Mouse (Mus musculus) right cerebral cortex, postnatal 36 days (tissue): ENCODE data around the gene Rbpj.

Source experiments
- DNase-seq, 2 experiments: peaks; one replicate each; pipeline ENCODE4 v3.0.0; 2022; ENCODE audit warnings: low spot score in 2 of 2, mixed read lengths in 1 of 2

Rbpj gene

DNA sequence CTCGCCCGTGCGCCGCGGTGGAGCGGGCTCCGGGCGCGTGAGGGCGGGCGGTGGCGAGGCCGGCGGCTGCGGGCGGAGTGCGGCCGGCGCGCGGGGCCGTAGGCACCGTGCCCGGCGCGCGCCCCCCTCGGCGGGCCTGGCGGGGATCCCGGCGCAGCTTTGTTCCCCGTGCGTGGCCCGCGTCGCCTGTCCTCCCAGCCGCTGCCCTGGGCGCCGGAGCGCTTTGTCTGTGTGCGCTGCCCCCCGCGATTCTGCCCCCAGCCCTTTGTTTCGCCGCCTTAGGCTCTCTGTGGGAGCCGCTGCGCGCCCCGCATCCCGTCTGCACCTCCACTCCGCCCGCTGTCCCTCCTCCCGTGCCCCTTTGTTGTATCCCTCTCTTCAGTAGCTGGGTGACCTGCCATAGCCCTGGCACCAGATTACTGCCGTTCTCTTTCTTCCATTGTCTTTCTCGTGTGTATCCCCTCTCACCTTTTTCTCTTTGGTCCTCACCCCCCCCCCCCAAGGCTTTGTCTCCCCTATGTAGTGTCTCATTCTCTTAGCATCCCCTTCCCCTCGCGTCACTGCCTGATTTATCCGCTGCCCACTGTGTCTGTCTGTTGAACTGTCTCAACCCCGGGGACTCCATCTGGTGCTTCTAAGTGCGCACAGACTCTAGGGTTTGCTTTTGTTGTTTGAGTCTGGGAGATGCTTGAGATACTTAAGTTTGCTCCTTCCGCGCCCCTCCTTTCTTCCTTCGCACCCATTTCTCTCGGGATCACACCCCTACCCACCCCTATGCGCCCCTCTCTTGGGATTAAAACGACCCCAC, 125.1 kb downstream of the Rbpj start:
- peak in 1 of 2 experiments; percentile 14 for DNase-seq

DNA sequence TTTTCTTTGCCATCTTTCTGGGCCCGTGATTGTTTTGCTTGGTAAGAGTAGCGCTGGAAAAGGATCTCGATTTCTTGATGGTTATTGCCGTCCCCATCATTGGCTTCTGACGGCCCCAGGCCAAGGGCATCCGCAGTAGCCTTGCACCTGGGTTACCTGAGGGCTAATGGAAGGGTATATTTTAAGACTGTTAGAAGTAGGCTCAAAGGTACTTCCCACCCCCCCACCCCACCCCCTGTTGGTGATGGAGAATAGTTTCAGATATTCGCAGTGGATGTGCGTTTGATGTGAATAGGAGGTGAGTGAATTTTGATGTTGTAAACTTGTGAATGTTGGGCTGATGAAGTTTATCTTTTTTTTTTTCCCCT, 125.7 kb downstream of the Rbpj start:
- DNase-seq, result no peak

DNA sequence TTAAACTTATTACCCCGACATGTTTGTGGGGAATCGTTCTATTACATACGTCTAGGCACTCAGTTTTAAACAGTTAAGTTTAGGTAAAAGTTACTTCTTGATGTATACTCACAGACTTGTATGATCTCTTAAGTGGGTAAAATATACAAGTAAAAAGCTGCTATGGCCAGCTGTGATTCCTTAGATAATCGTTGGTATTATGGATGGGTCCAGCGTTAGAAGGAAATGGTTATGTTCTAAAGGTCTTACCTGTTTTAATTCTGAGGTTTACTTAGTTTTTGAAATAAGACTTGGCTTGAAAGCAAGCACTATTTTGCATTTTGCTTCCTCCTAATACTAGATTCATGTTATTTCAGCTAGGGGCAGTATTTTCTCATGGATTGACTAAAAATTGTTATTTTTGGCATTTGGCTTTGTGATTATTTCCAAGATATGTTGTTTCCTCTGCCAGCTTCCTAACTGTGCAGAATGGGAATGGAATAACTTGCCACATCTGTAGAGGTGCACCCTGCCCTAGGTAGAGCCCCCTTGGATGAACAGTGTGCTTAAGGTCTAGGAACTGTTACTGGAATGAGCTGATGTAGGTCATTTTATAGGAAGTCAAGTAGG, 127.2 kb downstream of the Rbpj start:
- DNase-seq, result no peak

DNA sequence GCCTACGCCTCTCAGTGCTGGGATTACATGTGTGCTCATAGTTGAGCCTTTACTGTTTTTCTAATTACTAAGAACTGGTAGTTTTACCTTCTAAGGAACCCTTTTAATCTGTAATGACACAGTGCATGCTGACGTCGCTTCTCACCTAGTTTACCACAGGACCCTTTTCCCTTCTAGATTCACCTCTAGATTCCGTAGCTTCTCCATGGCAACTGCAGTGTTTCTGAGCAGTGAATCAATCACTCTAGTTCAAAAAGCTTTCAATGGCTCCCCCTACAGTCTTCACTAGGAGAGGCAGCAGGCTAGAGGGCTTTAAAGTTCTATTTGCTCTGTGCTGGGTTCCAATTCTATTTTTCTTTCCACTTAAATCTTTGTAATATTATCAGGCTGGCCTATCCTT, 128.3 kb downstream of the Rbpj start:
- DNase-seq, result no peak

DNA sequence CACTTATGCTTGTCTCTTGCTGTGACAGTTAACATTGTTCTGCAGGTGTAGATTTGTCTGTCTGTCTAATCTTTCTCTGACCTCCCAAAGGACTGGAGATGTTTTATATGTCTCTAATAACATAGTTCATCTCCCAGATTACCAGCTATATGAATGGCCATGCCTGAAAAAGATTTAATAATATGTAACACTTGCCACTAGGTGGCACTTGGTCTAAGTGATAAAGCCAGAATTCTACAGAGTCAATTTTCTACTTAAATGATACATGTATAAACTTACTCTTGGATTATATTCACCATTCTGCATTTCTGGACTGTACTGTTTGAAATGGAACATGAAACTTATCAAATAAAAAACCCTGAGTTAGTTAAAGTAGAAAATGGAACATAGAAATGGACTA, 132.6 kb downstream of the Rbpj start:
- DNase-seq, result no peak

DNA sequence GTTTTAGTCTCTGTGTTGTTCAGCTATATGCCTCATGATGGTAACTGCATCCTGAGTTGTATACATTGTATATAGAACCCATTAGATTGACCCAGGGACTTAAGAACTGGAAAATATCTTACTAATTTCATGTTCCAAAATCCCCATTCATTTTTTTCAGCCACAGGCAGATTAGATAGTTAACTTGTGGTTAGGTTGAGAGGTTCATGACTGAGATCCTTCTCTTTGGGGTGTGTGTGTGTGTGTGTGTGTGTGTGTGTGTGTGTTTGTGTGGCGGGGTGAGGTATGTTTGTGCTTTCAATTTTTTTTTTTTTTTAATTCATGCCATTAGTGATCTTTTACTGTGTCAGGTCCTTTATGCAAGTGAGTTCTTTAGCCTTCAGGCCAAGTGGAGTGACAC, 133.2 kb downstream of the Rbpj start:
- DNase-seq, result no peak

DNA sequence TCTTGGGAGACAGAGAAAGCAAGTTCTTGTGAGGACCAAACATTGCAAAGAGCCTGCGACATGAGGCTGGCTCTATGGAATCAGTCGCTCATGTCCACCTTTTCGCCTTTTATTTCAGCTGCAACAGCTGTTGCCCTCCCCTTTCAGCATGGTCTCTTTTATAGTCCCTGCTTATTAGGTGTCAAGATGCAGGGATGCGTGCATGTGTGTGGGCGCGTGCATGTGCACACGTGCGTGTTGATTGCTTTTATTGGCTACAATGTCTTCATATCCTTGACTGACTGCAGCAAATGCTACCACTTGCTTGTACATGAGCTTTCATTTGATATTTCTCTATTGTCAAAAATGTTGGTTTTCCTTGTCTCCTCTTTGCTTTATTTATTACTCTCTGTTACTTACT, 136.2 kb downstream of the Rbpj start:
- DNase-seq, result no peak

DNA sequence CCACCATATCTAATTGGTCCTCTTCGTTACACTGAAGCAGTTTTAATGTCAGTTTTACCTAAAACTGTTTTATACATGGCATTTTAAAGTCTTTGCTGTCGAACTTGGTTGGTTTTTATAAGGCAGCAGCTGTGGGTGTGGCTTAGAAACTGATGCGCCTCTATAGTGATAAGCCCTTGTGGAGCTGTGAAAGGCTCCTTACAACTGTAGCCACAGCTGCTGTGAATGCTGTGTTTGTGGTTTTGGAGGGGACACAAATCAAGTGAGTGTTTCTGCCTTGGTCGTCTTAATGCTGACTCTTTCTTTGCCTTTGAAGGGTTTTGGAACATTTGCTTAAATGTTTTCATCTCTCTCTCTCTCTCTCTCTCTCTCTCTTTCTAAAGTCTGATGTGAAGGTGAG, 139.5 kb downstream of the Rbpj start:
- DNase-seq, result no peak

DNA sequence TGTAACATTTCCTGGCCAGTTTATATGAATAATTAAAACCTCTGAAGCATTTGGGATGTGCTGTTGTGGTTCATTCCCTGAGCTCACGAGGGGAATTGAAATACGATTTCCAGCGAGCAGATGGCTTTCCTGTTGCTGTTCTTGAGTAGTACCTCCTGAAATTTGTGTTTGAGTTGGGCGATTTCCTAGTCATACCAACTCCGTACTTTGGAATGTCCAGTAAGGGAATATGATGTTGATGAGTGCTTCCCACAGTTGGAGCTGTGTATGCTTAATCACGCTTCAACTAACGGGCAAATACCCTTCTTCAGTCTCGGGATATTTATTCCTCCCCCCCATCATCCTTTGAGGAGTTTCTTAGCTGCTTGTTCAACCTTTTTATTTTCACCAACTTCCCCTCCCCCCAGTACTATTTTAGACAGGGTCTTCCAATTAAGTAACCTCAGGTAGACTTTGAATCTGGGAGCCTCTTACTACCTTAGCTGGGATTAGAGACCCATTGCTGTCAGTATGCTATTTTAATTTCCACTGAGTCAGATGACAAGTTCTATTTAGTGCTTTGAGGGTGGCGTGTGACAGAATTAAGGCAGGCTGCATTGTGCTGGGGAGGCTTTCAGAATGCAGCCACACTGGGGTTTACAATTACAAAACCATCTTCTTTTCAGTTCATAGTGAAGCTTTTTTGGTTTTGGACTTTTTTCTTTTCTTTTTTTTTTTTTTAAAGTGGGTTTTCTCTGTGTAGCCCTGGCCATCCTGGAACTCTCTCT, 141.5 kb downstream of the Rbpj start:
- no peak for DNase-seq

DNA sequence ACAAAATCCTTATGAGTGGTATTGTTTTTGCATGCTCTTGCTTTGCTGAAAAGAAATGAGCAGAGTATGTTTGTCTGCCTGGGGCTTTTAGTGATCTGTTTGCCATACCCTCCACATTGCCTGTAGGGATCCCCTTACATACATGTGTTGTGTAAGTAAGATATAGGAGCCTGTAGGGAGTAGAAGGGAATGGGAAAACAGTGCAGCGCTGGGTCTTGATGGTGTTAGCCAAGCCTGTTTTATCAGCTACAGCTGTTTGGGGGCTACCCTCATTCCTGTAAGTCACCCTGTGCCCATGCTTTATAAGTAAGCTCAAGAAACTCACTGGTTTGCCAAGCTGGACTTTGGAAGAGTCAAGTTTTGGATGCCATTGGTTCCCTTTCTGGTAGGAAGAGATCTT, 152.9 kb downstream of the Rbpj start:
- no peak for DNase-seq

DNA sequence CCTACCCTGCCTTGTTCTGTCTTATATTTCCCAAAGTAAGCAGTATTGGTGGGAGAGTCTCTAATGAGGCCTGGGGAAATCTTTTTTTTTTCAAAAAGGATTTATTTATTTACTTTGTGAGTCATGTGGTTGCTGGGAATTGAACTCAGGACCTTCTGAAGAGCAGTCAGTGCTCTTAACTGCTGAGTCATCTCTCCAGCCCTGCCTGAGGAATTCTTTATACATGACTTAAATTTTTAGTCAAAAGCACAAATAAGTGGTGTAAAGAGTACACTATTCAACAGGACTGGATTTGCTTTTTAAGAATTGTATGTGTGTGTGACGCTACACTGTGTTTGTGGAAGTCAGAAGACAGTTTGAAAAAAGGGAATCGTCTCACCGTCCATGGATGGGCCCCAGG, 166.1 kb downstream of the Rbpj start:
- no peak for DNase-seq

DNA sequence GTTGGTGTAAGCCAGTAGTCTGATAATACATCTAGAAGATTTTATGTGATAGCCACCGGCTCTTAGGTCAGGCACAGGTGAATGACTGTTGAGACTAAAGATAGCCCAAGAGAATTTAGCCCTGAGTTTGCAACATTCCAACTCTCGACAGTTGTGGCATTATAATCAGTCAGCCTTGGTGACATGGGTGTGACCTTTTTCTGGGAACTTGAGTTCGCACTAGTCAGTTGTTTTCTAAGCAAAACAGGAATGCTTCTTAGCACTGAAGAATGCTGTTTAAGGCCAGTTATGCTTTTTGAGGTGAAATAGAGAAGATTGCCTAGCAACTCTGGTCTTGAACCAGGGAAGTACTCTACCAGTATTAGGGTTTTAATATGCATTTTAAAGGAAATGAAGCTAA, 170.8 kb downstream of the Rbpj start:
- DNase-seq, result no peak

DNA sequence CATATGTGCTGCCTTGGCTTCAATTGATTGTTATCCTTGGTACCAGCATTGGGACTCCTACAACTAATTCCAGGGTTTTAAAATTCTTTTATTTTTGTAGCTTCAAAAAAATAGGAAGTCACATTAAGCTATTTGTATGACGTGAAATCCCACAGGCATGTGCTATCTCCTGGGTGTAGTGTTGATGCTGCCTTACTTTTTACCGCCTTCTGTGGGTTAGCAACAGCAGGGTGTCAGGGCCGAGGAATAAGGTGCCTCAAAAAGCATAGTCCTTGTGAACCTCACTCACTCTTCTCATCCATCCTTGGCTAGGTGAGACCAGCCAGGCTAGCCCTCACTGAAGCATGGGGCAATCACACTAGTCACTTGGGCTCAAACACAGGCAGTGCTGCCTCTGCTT, 171.3 kb downstream of the Rbpj start:
- no peak for DNase-seq

DNA sequence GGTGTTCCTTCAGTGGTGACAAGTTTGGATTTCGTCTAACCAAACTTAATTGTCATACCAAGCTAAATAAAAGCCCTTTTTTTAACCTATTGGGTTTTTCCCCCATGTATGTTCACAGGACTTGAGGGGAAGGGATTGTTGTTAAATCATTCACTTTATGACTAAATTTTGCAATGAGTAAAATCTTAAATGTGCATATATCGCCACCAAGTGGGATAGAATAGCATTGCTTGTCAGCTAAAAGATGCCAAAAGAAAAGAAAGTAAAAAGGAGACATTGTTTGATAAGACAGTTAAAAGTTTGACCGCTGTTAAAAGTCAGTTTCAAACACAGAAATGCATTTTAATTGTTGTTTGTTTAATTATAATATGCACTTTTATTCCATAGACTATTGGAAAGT, 172.7 kb downstream of the Rbpj start:
- no peak for DNase-seq

DNA sequence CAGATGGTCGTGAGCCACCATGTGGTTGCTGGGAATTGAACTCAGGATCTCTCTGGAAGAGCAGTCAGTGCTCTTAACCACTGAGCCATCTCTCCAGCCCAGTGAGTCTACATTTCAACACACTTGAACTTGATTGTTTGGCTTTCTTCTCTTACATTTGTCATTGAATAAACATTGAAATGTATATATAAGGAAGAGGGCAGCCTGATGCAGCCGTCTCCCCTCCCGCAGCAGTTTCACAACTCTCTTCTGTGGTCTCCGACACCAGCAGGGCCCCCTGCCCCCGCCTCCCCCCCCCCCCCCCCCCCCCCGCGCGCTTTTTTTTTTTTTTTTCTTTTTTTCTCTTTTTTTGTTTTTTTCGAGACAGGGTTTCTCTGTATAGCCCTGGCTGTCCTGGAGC, 180.7 kb downstream of the Rbpj start:
- no peak for DNase-seq

DNA sequence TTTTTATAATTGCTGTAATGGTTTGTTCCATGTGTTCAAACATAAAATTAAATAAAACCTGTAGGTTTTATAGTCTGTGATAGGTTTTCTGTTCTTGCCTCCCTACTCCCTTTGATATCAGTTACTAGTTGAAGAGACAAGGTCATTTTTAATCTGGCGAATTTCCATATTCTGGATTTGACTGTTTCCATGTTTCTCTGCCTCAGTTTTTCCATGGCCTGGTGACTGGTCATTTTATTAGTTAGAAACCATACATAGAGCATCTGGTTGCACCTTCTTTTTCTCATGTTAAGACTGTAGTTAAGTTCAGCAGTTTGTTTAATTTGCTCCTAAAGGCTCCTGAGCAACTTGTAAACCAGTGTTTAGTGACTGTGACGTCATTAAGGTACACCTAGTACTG, 181.4 kb downstream of the Rbpj start:
- DNase-seq, result no peak

DNA sequence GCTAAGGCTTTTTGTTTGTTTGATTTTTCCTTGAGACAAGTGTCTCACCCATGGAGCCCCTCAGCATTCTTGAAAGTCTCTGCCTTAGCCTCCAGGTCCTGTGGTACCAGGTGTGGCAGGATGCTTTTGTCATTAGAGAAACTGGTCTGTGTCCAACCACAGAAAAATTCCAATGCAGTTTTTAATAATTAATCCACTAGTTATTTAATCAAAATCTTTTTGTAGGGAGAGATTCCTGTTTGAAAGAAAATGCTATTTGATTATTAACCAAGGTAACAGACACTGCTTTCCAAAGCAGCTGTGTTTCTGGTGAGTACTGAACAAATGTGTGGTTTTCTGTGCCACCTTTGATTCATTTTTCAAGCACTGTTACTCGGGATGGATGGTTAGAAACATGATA, 190.6 kb downstream of the Rbpj start:
- DNase-seq, result no peak

DNA sequence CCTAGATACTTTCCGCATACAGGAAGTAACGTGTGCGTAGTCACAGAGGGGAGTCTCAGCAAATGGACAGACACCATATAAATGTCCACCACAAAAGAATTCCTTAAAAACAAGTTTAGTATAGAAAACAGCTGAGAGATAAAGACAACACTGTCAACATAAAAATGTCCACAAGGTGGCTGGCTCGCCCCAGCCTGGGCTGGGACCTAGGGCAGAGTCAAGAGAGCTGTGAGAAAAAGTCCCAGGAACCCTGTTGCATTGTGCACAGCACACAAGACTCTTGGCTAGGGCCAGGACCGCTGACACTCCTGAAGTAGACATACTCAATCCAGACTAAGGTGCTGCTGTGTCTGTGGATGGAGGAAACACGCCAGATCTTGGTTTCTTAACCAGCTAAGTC, 192.0 kb downstream of the Rbpj start:
- DNase-seq, result no peak

DNA sequence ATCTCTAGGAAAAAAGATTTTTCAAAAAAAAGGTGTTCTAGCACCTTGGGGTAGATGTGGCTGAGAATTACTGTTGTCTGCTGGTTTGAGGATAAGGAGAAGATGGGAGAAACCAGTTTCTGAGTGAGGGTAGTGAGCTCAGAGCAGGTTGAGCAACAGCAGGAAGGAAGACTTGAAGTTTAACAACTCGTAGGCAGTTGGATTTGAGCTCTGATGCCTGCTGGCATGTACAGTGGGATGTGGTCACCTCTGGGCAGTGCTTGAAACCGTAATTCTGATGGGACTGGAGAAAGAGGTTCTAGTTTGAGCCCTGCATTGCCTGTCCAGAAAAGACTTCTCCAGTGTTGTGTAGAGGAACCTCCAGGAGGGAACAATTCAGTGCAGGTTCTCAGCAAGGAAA, 195.6 kb downstream of the Rbpj start:
- no peak for DNase-seq

DNA sequence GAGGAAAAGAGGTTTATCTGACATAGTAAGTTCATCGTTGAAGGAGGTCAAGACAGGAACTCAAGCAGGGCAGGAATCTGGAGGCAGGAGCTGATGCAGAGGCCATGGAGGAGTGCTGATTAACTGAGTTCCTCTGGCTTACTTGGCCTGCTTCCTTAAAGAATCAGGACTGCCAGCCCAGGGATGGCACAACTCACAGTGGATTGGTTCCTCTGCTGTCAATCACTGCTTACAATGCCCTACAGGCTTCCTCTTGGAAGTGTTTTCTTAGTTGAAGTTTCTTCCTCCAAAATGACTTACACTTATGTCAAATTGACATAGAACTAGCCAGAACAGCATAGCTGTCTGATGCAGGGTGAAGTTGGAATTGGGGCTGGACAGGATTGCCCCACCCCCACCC, 196.5 kb downstream of the Rbpj start:
- DNase-seq, result no peak

DNA sequence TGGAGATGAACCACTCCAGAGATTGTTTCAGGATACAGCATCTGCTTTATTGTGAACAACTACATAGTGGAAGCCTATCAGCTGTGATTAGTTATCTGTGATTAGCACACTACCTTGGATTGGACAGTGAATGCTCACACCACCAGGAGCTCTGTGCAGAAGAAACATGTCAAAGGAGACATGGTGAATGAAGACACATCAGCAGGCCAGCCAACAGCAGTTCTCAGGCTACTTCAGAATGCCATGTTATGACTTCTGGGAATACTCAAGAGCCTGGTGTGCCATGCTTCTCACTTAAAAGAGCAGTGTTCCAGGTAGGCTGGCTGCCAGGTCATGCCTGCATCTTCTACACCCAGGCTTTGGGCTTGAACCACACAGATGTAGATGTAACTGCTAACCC, 197.7 kb downstream of the Rbpj start:
- no peak for DNase-seq

DNA sequence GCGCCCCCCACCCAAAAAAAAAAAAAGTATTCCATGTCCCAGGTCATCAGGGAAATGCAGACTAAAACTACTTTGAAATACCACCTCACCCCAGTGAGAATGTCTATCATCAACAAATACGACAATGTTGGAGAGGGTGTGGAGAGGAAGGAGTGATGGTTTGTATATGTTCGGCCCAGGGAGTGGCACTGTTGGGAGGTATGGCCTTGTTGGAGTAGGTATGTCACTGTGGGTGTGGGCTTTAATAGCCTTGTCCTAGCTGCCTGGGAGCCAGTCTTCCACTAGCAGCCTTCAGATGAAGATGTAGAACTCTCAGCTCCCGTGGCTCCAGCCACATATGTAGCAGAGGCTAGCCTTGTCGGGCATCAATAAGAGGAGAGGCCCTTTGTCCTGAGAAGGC, 202.1 kb downstream of the Rbpj start:
- no peak for DNase-seq

DNA sequence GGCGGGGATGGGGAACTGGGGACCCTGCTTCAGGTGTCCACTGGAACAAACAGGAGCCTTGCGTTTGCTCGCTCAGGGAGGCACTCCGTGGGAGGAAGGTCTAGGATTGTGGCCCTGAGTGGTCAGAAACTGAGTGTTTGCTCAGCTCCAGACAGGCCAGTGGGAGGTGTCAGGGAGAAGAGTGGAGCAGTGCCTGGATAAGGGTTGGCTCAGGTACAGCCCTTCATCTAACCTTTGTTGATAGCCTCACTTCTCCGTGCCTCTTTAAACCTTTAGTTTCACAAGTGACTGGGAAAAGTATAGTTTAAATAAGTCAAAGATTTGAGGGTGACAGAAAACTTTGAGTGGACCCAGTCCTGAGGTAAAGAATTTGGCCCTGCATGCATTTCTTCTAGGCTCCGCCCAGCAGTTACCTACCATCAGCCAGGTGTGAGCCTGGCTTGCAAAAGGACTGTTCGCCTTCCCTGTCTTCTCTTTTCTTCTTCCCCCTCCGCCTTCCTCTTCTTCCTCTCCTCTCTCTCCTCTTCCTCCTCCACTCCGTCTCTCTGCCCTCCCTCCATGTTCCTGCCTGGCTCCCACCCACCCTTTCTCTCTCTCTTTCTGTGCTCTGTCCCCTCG, 204.5 kb downstream of the Rbpj start:
- DNase-seq, result no peak
